Mouse (Mus musculus) naive thymus-derived CD4-positive, alpha-beta T cell, adult 2 months (primary cell): ENCODE results near the gene Slc22a20.

Source experiments
- DNase-seq: peaks from one replicate; pipeline ENCODE4 v3.0.0-alpha.2; 2011; ENCODE audit warnings: low read depth

Slc22a20 gene

DNA sequence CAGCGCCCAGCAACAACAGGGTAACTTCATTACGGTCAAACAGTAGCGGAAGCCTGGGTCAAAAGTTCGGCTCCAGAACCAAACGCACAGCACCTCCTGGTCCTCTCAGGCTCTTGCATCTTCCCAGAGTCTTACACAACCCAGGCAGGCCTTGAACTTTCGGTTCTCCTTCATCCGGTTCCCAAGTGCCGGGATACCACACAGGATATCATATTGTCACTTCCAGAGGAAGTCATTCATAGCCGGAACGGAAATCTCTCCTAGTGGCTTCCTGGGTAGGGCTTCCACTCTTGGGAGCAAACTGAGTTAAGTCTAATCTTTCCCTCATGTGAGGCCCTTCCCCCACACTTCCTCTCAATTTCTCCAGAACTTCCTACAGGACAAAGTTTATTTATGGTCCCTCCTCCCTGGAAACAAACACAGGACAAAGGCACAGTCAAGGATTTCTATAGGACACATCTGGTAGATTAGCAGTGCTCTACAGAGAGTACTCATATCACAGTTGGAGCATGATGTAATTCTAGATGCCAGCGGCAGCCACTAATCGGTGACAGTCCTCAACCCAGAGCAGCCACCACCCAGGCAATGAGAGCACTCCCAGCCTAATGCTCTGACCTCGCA is 33.8 kb downstream of the Slc22a20 start:
- DNase-seq, result no peak

DNA sequence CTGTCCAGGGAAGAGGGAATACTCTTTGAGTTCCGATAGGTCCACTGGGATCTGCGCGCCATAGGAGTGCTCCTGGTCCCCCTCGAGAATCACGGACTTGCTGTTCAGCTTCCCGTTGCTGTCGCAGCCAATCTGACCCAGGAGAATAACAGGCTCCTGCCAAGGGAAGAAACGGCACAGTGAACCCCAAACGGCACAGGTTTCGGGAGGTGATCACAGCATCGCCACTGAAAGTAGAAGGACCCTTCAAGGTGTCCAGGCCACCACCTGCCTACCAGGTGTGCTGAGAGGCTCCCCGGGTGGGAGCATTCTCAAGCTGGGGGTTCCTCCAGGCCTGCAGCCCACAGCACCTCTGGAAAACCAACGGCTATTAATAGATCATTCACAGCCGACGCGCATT is 34.3 kb downstream of the Slc22a20 start:
- no peak for DNase-seq

DNA sequence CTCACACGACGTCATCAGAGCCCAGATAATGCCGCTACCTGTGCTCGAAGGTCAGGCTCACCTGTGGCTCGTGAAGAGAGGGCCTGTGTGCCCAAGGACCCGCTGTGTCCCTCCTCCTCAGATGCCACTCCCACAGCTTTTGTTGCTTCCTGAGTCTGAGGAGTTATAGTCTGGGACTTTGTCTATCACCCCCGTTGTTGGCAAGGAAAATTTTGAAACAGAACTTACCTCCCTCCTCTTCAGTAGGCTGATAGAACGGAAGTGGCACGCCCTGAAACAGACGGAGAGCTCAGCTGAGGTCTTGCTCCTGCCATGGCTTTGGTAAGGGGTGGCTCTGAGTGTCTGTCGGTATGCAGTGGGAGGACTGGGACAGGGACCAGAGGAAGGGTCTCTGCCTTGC is 35.7 kb downstream of the Slc22a20 start:
- DNase-seq, result no peak

DNA sequence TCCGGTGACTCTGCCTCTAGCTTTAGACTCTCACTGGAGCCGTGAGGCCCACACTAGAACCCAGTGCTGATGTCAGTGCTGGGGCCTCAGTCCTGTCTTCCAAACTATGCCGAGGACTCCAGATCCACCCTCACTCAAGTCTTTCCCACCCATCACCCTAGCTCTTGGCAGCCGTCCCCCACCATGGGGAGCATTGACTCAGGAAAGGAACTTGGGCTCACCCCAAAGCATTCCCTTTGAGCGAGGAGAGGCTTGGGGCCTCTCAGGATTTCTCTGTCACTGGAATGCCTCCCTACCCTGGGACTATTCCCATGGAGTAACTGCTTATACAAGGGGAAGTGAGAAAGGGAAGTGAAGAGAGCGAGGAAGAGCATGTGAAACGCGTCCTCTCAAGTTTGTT is 40.1 kb downstream of the Slc22a20 start:
- DNase-seq, result no peak

DNA sequence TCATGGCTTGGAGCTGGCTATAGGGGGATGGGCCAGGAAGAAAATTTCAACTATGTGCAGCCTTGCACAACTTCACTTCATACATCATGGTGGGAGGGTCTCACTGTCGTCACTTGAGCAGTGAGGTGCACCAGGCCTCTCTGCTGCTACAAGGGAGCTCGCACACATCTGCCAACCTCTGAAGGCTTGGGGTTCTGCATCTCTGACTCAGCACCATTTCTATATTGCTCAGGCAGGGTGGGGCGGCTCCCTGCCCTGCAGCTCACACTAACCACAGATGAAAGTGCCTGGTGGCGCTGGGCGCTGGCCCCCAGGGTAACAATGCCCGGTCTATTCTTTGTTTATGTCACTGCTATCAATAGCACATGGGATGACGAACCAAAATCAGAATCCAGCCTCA is 40.9 kb downstream of the Slc22a20 start:
- no peak for DNase-seq

DNA sequence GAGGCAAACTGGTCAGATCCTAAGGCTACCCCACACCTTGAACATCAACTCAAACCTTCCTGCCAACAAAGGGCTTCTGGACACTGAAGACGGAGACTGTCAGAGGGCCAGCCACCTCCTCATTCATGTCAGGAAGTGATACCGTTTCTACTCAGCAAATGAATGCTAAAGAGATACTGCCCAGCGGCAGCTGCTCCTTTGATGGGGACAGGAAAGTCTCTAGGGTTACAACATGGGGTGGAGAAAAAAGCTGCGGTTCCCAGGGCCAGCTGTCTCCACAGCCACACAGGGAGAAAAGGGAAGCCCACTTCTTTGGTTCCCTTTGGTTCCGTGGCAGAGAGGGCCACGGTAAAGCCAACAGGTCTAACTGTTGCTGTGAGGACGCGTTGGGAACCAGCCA is 41.8 kb downstream of the Slc22a20 start:
- DNase-seq, result no peak

DNA sequence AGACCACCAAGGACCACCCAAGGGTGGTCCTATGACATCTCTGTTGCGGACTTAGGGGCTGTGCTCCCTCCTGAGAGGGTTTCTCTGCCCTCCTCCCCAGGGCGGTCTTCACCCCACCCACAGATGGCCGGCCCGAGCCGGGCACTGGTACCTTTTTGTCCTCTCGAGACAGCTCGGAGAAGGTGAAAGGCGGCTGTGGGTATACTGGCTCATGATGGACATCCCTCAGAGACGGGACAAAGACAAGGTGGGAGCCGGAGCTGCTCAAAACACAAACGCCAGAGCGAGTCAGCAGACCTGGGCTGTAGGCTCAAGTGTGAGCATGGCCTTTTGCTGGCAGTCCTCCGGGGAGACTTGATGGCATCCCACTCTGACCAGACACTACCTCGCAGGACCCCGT is 42.5 kb downstream of the Slc22a20 start:
- no peak for DNase-seq

DNA sequence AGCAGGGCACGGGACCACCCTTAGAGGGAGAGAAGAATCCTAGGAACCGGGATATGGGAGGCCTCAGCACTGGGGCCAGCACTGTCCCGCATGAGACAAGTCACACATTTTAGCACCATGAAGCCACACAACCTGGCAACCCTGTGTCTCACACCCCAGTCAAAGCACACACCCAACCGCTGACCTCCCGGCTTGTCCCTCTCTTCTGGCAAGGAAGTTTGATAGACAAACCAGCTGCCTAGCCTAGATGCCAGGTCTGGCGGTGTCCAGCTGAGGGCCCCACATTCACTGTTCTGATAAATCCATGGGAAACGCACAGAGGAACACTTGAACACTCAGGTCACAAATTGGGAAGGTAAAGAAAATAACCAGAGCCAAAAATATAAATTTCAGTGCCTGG is 43.4 kb downstream of the Slc22a20 start:
- no peak for DNase-seq

DNA sequence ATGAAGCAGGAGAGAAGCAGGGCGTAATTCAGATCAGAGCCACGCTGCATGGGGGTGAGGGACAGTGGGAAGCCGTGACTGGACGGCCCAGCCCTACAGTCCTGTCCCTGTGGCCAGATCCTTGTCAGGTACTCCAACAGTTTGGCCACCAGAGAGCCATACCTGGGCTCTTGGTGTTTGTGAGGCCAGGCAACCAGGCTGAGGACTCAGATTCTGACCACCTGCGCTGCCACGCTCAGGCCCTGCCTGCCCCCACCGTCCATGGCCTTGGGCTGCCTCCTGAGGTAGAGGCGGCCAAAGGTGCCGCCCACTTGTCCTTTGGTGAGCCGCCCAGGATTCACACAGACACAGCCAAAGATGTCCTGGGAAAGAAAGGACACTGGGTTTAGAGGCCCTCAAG is 45.3 kb downstream of the Slc22a20 start:
- no peak for DNase-seq

DNA sequence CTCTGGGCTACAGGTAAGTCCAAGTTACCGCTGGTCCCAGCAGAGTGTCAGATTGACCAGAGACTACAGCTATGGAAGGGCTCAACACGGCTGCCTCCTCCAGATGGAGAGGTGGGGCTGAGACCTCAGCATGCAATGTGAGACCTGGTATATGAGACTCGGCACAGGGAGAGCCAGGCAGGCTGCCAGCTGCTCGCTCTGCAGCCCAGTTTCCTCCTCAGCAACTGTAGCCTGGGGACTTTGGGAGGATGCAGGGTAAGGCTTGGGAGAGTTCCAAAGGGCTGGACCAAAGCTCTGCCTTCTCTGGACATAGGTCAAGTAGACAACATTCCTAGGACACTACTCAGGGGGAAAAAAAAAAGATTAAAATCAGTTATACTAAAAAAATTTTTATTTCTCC is 45.8 kb downstream of the Slc22a20 start:
- DNase-seq, result no peak

DNA sequence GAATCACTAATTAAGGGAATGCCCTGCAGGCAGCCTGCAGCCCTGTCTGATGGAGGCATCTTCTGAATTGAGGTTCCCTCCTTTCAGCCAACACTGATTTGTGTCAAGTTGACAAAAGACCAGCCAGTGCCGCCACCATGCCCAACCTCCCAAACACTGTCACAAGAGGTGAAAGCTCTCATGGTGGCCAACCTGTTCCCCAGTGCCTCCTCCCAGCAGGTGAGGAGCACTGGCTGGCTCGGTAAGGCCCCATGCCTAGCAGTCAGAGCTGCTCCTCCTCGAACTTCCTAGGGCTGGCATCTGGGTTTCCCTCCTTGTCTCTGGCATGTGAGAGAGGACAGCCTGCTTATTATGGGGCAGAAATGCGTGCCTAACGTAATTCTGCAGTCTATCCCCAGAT is 46.2 kb downstream of the Slc22a20 start:
- DNase-seq, result no peak

DNA sequence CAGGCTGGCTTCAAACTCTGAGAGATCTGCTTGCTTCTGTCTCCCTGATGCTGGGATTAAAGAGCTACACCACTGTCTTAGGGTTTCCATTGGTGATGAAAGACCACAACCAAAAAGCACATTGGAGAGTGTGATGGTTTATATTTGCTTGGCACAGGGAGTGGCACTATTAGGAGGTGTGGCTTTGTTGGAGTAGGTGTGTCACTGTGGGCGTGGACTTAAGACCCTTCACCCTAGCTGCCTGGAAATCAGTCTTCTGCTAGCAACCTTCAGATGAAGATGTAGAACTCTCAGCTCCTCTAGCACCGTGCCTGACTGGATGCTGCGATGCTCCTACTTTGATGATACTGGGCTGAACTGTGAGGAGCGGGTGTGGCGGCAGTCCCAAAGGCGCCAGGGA is 47.4 kb downstream of the Slc22a20 start:
- no peak for DNase-seq

DNA sequence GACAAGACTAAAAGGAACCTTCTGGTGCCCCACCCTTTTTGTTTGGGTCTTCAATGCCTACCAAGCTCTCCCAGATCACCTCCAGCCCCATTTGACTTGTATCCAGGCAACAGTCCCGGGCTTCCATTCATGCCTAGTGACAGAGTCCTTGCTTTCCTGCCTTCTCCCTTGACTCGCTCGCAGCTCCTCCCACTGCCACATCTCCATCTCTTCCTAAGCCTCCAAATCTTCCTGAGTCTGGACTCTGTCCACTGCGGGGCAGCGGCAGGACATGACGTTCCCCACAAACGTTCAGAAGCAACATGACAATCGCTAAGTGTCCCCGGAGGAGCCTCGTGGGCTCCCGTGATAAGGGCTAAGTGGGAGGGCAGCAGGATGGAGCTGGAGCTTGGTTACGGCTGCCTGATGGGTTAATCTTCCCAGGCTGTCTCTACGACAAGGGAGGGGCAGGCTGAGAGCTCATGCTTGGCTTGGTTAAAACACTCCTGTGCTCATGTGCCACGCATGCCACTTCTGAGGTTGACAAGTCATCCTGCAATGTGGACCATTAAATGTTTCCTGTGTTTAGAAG is 48.0 kb downstream of the Slc22a20 start:
- no peak for DNase-seq

DNA sequence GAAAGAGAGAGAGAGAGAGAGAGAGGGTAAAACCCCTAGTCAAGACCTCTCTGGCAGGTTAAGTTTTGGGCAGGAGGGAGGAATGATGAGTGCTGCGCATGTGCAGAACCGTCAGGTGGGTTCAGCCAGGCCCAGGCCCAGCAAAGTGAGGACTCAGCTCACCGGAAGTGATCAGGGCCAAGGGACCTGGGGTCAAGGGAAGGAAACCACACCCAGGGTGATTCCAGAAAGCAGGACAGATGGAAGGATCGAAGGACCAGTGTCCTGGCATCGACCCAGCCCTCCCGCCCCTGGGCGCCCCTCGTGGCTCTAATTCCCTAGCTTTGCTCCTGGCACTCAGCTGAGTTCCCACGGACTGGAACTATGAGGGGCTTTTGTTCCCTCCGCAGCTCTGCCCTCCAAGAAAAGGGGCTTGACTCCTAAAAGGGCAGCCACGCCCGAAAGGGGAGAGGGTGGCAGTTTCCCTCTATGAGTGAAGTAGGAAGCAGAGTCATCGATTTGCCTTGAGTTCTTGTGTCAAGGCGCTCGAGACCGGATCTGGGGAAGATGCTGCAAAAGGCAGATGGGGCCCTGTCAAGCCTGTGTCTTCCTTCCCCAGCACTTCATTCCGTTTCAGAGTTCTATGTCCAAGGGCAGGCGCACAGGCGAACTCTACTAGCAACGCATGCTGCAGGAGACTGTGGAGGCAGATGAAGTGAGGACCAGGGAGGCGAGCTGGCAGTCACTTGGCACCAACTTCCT is 48.7 kb downstream of the Slc22a20 start:
- DNase-seq, result no peak

DNA sequence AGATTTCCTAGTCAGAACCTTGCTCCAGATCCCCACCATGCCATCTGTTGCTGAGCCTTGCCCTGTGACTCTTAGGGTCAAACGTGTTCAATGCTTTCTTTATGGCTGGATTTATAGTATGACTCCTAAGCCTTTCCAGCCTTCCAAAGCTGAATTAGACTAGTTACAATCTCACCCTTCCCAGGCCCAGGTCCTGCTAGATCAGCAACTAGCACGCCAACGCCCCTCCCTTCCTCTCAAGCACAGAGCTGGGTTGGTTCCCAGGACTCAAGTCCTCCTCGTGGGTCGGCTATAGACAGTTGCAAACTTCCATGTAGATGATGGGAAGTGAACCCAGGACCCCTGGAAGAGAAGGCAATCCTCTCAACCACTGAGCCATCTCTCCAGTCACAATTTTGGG is 50.3 kb downstream of the Slc22a20 start:
- no peak for DNase-seq

DNA sequence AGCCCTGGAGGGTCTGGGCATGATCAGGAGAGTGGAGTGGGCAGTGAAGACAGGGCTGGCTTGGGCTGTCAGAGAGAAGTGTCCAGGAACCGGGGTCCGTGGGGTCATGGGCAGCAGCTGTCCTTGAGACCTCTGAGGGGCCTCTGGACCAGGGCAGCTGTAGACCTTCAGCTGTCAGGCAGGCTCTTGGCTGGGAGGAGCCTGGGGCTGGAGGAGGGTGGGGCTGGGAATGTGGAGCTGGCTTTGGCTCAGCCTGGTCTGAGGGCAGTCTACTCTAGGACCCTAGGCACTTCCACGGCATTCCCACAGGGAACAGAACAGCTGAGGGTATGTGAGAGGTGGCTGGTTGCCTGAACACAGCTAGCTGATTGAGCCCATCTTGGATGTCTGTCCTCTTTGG is 50.7 kb downstream of the Slc22a20 start:
- DNase-seq, result no peak

DNA sequence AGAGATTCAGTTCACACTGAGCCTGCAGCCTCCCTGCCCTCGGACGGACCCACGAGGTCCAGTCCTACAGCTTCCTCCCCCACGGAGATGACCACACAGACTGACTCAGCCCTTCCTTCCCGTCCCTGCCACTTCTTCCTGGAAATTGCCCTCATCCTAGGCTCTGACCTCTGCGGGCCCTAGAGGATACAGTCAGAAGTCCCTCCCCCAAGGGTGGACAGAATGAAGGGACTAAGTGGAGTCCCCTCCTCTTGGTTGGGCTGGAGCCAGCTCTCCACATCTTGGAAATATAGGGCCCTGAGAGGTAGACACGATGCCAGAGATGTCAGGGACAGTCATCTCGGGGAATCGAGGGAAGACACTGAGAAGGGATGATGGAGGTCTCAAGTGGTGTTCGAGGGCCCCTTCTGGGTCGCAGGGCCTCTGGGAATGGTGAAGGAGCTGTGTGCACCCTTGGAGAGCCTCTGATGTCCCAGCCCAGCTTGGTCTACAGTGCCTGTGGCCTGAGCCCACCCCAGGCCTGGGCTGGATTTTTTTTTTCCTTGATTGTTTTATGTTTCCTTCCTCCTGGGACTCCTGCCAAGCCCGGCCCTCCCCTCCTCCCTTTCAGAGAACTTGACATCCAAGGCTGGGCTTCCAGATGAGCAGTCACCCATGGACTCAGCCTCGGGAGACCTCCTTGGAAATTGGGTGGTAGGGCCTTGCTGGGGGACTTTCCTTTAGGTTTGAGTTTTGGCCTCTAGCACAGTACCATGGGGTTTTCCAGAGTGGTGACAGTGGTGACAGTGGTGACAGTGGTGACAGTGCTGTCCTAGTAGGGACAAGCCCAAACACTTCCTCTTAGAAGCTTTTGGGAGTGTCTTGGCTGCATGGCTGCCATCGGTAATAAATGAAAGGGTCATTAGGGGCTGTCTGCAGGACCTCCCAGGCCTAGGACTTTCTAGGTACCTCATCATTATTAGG is 56.0 kb downstream of the Slc22a20 start:
- no peak for DNase-seq

DNA sequence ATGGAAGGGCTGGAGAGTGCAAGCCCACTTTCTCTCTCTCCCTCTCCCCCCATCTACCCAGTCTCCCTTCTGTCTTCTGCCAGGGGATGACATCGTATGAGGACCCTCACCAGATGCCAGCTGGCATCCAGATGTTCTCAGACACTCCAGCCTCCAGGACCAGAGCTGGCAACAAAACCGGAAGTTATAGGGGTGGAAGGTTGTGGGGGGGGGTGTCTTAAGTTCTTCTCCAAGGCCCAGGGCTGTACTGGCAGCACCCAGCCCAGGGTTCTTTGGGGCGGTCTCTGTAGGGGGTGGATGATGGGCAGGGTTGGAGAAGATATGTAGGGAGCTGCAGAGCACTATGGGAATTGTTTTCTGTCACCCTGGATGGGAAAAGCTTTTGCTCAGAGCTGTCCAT is 57.4 kb downstream of the Slc22a20 start:
- no peak for DNase-seq

DNA sequence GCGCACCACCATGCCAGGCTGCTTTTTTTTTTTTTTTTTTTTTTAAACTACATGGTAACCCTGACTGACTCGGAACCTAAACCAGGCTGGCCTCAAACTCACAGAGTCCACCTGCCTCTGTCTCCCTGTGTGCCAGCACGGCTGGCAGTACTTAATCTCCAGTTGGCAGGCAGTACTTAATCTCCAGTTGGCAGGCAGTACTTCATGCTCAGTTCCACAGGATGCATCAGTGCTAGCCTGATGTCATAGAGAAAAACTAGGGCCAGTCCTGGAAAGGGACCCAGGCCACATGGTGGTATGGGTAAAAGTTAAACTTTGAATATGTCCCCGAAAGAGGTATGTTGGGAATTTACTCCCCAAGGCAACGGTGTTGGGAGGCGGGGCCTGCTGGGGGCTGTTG is 57.8 kb downstream of the Slc22a20 start:
- DNase-seq, result no peak

DNA sequence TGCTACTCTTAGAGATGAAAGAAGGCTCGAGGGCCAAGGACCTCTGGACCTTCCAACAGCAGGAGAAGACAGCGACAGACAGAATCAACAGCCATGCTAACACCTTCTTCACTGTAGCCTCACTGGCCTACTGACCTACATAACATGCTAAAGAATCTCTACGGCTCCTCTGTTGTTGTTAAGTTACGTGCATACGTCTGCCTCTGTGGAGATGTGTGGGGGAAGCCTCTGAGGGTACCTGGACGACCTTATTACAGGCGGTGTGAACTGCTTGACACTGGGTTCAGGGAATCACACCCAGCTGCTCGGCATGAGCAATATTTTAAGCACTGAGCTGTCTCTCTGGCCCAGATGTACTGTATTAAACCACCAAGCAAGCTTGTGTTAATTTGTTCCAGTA is 58.4 kb downstream of the Slc22a20 start:
- no peak for DNase-seq

DNA sequence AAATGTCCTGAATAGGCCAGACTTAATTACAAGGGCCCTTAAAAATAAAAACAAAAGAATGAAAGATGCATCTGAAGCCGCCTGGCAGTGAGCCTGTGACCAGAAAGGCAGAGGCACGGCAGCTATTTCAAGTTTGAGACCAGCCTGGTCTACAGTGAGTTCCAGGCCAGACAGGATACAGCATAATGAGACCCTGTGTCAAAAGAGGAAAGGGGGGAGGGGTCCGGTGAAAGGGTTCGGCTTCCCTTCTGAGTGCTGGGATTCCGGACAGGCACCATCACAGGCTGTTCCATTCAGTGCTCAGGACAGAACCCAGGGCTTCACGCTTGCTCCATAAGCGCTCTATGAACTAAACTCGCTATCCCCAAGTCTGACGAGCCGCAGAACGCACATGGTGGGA is 58.9 kb downstream of the Slc22a20 start:
- DNase-seq, result no peak

DNA sequence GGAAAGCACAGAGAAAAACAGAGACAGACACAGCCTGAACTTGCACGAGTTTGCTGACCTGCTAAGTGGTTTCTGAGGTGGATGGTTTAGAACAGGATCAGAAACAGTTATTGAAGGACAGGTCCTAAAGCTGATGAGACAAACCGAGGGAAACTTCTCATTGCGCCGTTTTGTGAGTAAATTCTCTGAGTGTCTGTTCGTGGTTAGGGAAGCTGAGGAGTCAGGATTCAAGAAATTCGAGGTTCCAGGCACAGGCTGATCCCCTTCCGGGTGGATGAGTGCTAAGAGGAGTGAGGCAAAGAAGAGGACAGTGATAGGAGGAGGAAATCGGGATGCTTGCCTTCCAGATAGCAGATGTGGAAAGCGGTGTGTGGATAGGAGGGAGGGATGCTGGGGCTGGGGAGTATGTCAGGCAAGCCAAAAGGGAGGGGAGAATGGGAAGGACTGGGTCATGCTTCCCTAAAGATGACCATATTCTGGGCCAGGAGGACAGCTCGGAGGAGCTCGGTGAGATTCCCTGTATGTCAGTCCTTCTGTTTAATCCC is 60.6 kb downstream of the Slc22a20 start:
- no peak for DNase-seq
